Mouse (Mus musculus) C3H10T1/2 (cell line): ENCODE measurements around the gene Grifin. TPM values are rescaled to one million over a fixed set of nuclear protein-coding genes. Genes with fewer than 3 reads are reported as not detected.

ENCODE experiments used
- polyA plus RNA-seq, 2 experiments: library from polyadenylated mRNA; unstranded; fragments of >200 nt; fragmentation: generic; extraction: Trizol; gene quantifications; one replicate each; pipeline ENCODE4 v1.2.1; 2012; ENCODE audit warnings: missing spikeins in 2 of 2

The Grifin gene
- not detected for polyA plus RNA-seq

DNA sequence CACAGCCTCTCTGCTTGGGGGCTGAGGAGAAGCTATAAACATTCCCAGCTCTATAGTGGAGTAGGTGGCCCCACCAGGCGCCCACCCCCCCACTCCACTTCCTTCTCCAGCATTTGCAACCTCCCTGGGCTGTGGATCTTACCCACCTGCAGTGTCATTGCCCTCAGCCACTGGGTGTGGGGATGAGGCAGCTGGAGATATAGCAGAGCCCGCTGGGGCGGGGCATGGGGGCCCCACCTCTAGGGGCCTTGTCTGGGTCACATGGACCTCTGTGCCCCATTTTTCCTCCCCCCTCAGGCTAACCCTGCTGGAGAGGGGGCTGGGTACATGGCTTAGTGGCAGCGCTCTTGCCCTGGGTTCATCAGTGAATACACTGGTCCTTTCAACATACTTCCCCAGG lies at the start of gene Grifin:
Grifin (minus strand) TSS at position 176 of the 400 bp plus-strand sequence.

DNA sequence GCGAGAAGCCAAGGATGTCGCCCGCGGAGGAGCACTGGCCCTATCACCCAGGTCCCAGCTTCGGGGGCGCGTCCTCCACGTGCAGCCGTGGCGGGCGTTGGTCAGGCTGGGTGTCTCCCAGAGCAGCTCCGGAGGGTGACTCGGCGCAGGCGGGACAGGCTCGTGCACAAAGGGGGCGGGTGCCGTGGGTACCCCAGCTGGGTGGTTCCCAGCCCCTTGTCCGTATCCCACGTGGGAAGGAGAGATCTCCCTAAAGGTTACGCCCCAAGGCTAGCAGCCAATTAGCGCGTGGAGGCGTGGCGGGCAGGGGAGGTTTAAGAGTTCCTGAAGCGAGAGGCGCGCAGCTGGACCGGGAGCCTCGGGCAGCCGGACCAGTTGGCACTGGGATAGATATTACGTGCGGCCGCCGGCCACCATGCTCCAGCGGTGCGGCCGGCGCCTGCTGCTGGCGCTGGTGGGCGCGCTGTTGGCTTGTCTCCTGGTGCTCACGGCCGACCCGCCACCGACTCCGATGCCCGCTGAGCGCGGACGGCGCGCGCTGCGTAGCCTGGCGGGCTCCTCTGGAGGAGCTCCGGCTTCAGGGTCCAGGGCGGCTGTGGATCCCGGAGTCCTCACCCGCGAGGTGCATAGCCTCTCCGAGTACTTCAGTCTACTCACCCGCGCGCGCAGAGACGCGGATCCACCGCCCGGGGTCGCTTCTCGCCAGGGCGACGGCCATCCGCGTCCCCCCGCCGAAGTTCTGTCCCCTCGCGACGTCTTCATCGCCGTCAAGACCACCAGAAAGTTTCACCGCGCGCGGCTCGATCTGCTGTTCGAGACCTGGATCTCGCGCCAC lies 42.3 kb upstream of the Grifin start, which contains the start of gene Lfng:
Lfng (plus strand) TSS at position 320 of the 835 bp plus-strand sequence.

Other genes starting within 250 kb of the Grifin start
- gene Mad1l1, start 243.5 kb downstream of the Grifin start, polyA plus RNA-seq = 10 to 100 TPM; 32.9 to 58.6 TPM
- gene Nudt1, start 243.4 kb downstream of the Grifin start, polyA plus RNA-seq = 10 to 100 TPM; 48.1 to 52.9 TPM
- gene Mrm2, start 233.2 kb downstream of the Grifin start, polyA plus RNA-seq = 10 to 100 TPM in 1 of 2 experiments, 1 to 10 TPM in 1; 7.7 to 12.9 TPM
- gene Snx8, start 175.8 kb downstream of the Grifin start, polyA plus RNA-seq = 10 to 100 TPM; 21.1 to 21.4 TPM
- 100 to 1,000 TPM; 114 to 307 TPM for gene Eif3b, start 145.7 kb downstream of the Grifin start, polyA plus RNA-seq
- gene Gm4869, start 119.4 kb downstream of the Grifin start, polyA plus RNA-seq = under 1 TPM in 1 of 2 experiments, not detected in 1; 0.01 TPM
- 10 to 100 TPM; 14.8 to 36.3 TPM for gene Chst12, start 59.5 kb downstream of the Grifin start, polyA plus RNA-seq
- gene Lfng, start 42.2 kb upstream of the Grifin start, polyA plus RNA-seq = 10 to 100 TPM; 10.6 to 11.6 TPM
- gene Ttyh3, start 84.0 kb upstream of the Grifin start, polyA plus RNA-seq = 100 to 1,000 TPM in 1 of 2 experiments, 10 to 100 TPM in 1; 19.6 to 133 TPM
- gene Iqce, start 137.3 kb upstream of the Grifin start, polyA plus RNA-seq = 10 to 100 TPM in 1 of 2 experiments, 1 to 10 TPM in 1; 6.0 to 17.5 TPM
- 10 to 100 TPM in 1 of 2 experiments, 1 to 10 TPM in 1; 4.3 to 16.0 TPM for gene Brat1, start 139.9 kb upstream of the Grifin start, polyA plus RNA-seq
- 1 to 10 TPM in 1 of 2 experiments, under 1 TPM in 1; 0.22 to 2.6 TPM for gene Amz1, start 159.1 kb upstream of the Grifin start, polyA plus RNA-seq